Mouse (Mus musculus) limb, embryonic 11.5 days (tissue): ENCODE data around the gene Sfxn5. TPM values are rescaled to one million over a fixed set of nuclear protein-coding genes. Genes with fewer than 3 reads are reported as not detected.
A peak's percentile ranks its signal among the peaks of the same experiment; 100 is the strongest.

ENCODE experiments used
- ATAC-seq: fragments of 200-750 bp; cut with Nextera tagmentation; 2 replicates; pipeline ENCODE4 v1.8.0; 2017; ENCODE audit warnings: low read depth; ENCODE audit not compliant: insufficient number of reproducible peaks, low FRiP score, low TSS enrichment
- DNase-seq: peaks from one replicate; pipeline ENCODE4 v3.0.0-alpha.2; 2015; ENCODE audit warnings: low spot score
- H3K27ac ChIP-seq: fragments of 300-500 bp; sonication (generic); replicated peaks from 2 replicates; pipeline ENCODE4 v1.5.1; 2014; ENCODE audit warnings: low read depth, mild to moderate bottlenecking, low read length
- H3K27me3 ChIP-seq: fragments of 300-500 bp; sonication (generic); 2 replicates; pipeline ENCODE4 v1.6.1; 2014; ENCODE audit warnings: mild to moderate bottlenecking, low read length, mixed read lengths; ENCODE audit not compliant: control insufficient read depth, insufficient read depth
- H3K36me3 ChIP-seq: fragments of 300-500 bp; sonication (generic); 2 replicates; pipeline ENCODE4 v1.6.1; 2014; ENCODE audit warnings: mild to moderate bottlenecking, low read length, moderate library complexity, mixed read lengths; ENCODE audit not compliant: control insufficient read depth, insufficient read depth
- H3K4me1 ChIP-seq: fragments of 300-500 bp; sonication (generic); 2 replicates; pipeline ENCODE4 v1.6.1; 2014; ENCODE audit warnings: low read length, mixed read lengths; ENCODE audit not compliant: control insufficient read depth, insufficient read depth
- H3K4me2 ChIP-seq: fragments of 300-500 bp; sonication (generic); 2 replicates; pipeline ENCODE4 v1.6.1; 2014; ENCODE audit warnings: low read depth, mild to moderate bottlenecking, moderate library complexity; ENCODE audit not compliant: severe bottlenecking
- H3K4me3 ChIP-seq: fragments of 300-500 bp; sonication (generic); 2 replicates; pipeline ENCODE4 v1.5.1; 2014; ENCODE audit warnings: low read depth, low read length
- H3K9ac ChIP-seq: fragments of 300-500 bp; sonication (generic); 2 replicates; pipeline ENCODE4 v1.6.1; 2014; ENCODE audit warnings: mild to moderate bottlenecking, low read length
- H3K9me3 ChIP-seq: fragments of 300-500 bp; sonication (generic); 2 replicates; pipeline ENCODE4 v1.6.1; 2016; ENCODE audit warnings: low read length; ENCODE audit not compliant: control insufficient read depth
- WGBS: fragments of 180-500 bp; shearing (Covaris S2); extraction: QIAGEN DNeasy Blood & Tissue Kit; methylation state at CpG from one replicate; pipeline ENCODE4 v1.1.7; 2014; 5-methylcytosine and 5-hydroxymethylcytosine counted together
- polyA plus RNA-seq: library from polyadenylated mRNA; unstranded; fragments of >200 nt; fragmentation: Nextera tagmentation; extraction: Ambion mirVana; gene quantifications from 2 replicates; pipeline ENCODE4 v1.2.1, GENCODE M21; 2014

The Sfxn5 gene
- polyA plus RNA-seq, 1 experiment from 2014 or later = 4.8 TPM

- no peaks in the 10 kb centered on the region for H3K27me3 ChIP-seq
- no peak for DNase-seq
- ATAC-seq = 0 out of 2 replicates have a peak, but pooled peaks have one; percentile 32
- no peak overlapping the region for H3K4me3 ChIP-seq
- H3K9ac ChIP-seq = no peak overlapping the region
- no peaks in the 10 kb centered on the region for H3K9me3 ChIP-seq
- no peak overlapping the region for H3K27ac ChIP-seq
- 51% methylated on average over 7 of the region's 7 CpGs for WGBS
- no peak overlapping the region for H3K4me2 ChIP-seq
- no peaks in the 10 kb centered on the region for H3K36me3 ChIP-seq
- H3K4me1 ChIP-seq = peaks cover 5% of the 10 kb centered on the region
These were observed 79.2 kb downstream of the Sfxn5 start for GRCm38 (mm10) chr6:85253994-85254541.

- no peak overlapping the region for H3K9ac ChIP-seq
- no peaks in the 10 kb centered on the region for H3K27me3 ChIP-seq
- no peaks in the 10 kb centered on the region for H3K36me3 ChIP-seq
- WGBS = 75% methylated on average over 3 of the region's 3 CpGs
- H3K4me2 ChIP-seq = no peak overlapping the region
- H3K27ac ChIP-seq = no peak overlapping the region
- no peak overlapping the region for H3K4me3 ChIP-seq
- DNase-seq = no peak
- ATAC-seq = no peak
- H3K9me3 ChIP-seq = no peaks in the 10 kb centered on the region
- H3K4me1 ChIP-seq = peaks cover 5% of the 10 kb centered on the region
These were observed 79.9 kb downstream of the Sfxn5 start for GRCm38 (mm10) chr6:85253275-85253674.

- DNase-seq = no peak
- H3K27ac ChIP-seq = no peak overlapping the region
- H3K27me3 ChIP-seq = no peaks in the 10 kb centered on the region
- WGBS = 69% methylated on average over 17 of the region's 17 CpGs
- ATAC-seq = no peak
- peaks cover 5% of the 10 kb centered on the region for H3K4me1 ChIP-seq
- H3K4me3 ChIP-seq = no peak overlapping the region
- no peak overlapping the region for H3K4me2 ChIP-seq
- H3K9ac ChIP-seq = no peak overlapping the region
- H3K9me3 ChIP-seq = no peaks in the 10 kb centered on the region
- no peaks in the 10 kb centered on the region for H3K36me3 ChIP-seq
These were observed 80.8 kb downstream of the Sfxn5 start for GRCm38 (mm10) chr6:85252251-85253058.

- ATAC-seq (no peak), DNase-seq (no peak)
- no peaks in the 10 kb centered on the region for H3K36me3 ChIP-seq
- WGBS = 33% methylated on average over 6 of the region's 6 CpGs
- H3K4me2 ChIP-seq = no peak overlapping the region
- H3K4me1 ChIP-seq = peaks cover 5% of the 10 kb centered on the region
- H3K27me3 ChIP-seq = no peaks in the 10 kb centered on the region
- H3K4me3 ChIP-seq = no peak overlapping the region
- H3K9ac ChIP-seq = no peak overlapping the region
- no peak overlapping the region for H3K27ac ChIP-seq
- H3K9me3 ChIP-seq = no peaks in the 10 kb centered on the region
These were observed 82.4 kb downstream of the Sfxn5 start for GRCm38 (mm10) chr6:85250811-85251241.

GRCm38 (mm10) chr6:85249821-85250220 is 83.4 kb downstream of the Sfxn5 start:
- H3K4me1 ChIP-seq = peaks cover 5% of the 10 kb centered on the region
- H3K4me3 ChIP-seq = no peak overlapping the region
- H3K27me3 ChIP-seq = no peaks in the 10 kb centered on the region
- H3K9me3 ChIP-seq = no peaks in the 10 kb centered on the region
- H3K9ac ChIP-seq = no peak overlapping the region
- DNase-seq (no peak), ATAC-seq (no peak)
- H3K27ac ChIP-seq = no peak overlapping the region
- H3K36me3 ChIP-seq = no peaks in the 10 kb centered on the region
- WGBS = 86% methylated on average over 9 of the region's 9 CpGs
- no peak overlapping the region for H3K4me2 ChIP-seq

- Histone ChIP-seq H3K27ac (no peak overlapping the region), H3K4me2 (no peak overlapping the region), H3K9ac (no peak overlapping the region), H3K27me3 (no peaks in the 10 kb centered on the region), H3K36me3 (no peaks in the 10 kb centered on the region), H3K4me1 (peaks cover 10% of the 10 kb centered on the region; the same call in 1 of the 2 replicates), H3K9me3 (no peaks in the 10 kb centered on the region), H3K4me3 (no peak overlapping the region)
- ATAC-seq = peak; percentile 60; the same call in 1 of the 2 replicates
- WGBS = 8% methylated on average over 4 of the region's 4 CpGs
- DNase-seq = peak; percentile 85
These were observed 94.2 kb downstream of the Sfxn5 start for GRCm38 (mm10) chr6:85239044-85239489.

GRCm38 (mm10) chr6:85237595-85238337 is 95.5 kb downstream of the Sfxn5 start:
- no peak for ATAC-seq
- H3K27ac ChIP-seq = no peak overlapping the region
- H3K4me3 ChIP-seq = no peak overlapping the region
- H3K27me3 ChIP-seq = no peaks in the 10 kb centered on the region
- no peaks in the 10 kb centered on the region for H3K9me3 ChIP-seq
- H3K9ac ChIP-seq = no peak overlapping the region
- WGBS = 54% methylated on average over 10 of the region's 10 CpGs
- no peak overlapping the region for H3K4me2 ChIP-seq
- DNase-seq = no peak
- H3K4me1 ChIP-seq = peaks cover 10% of the 10 kb centered on the region; the same call in 1 of the 2 replicates
- no peaks in the 10 kb centered on the region for H3K36me3 ChIP-seq

- Histone ChIP-seq H3K27me3 (no peaks in the 10 kb centered on the region), H3K9me3 (no peaks in the 10 kb centered on the region), H3K4me3 (no peak overlapping the region), H3K4me2 (no peak overlapping the region), H3K36me3 (no peaks in the 10 kb centered on the region), H3K27ac (no peak overlapping the region), H3K4me1 (peaks cover 10% of the 10 kb centered on the region; the same call in 1 of the 2 replicates), H3K9ac (no peak overlapping the region)
- 42% methylated on average over 5 of the region's 5 CpGs for WGBS
- no peak for ATAC-seq
- peak; percentile 50 for DNase-seq
These were observed 96.2 kb downstream of the Sfxn5 start for GRCm38 (mm10) chr6:85237001-85237400.
